Mouse (Mus musculus): ENCODE results near the gene Kcnj12. TPM values are rescaled to one million over a fixed set of nuclear protein-coding genes. Genes with fewer than 3 reads are reported as not detected.

Gene Kcnj12
- polyA plus RNA-seq (2016; fragmentation: Nextera tagmentation; extraction: Ambion mirVana), result 0.53 and 0.62 TPM in 2 replicates

GRCm38 (mm10) chr11:61022550-61023391, at the start of gene Kcnj12:
Kcnj12 (plus strand) TSS chr11:61022564.
- H3K4me1 ChIP-seq, result peaks cover 35% of the 10 kb centered on the region
- H3K27ac ChIP-seq (replicated peaks), result peak within 1 kb of the TSS; percentile 28; the same call in 1 of the 2 replicates
- H3K9me3 ChIP-seq (replicated peaks), result no peaks in the 10 kb centered on the region
- whole genome bisulfite sequencing, result under 1% methylated on average over 80 of the region's 81 CpGs
- peak within 1 kb of the TSS; percentile 68 for H3K4me3 ChIP-seq
- peaks cover 91% of the 10 kb centered on the region for H3K27me3 ChIP-seq (ENCODE audit: low read depth, poor library complexity, severe bottlenecking)
- H3K36me3 ChIP-seq, result no peaks in the 10 kb centered on the region
- DNase-seq (ENCODE audit: low spot score), result peak; percentile 36

- Histone ChIP-seq H3K4me3 (no peak overlapping the region), H3K9me3 (replicated peaks) (no peaks in the 10 kb centered on the region), H3K27ac (replicated peaks) (no peak overlapping the region), H3K4me1 (peaks cover 12% of the 10 kb centered on the region), H3K27me3 (ENCODE audit: low read depth, poor library complexity, severe bottlenecking) (no peaks in the 10 kb centered on the region), H3K36me3 (no peaks in the 10 kb centered on the region)
- 86% methylated on average over 11 of the region's 11 CpGs for WGBS
- no peak for DNase-seq (ENCODE audit: low spot score)
These were observed 47.3 kb upstream of the Kcnj12 start for GRCm38 (mm10) chr11:60975097-60975496.

GRCm38 (mm10) chr11:60976234-60976633, 46.1 kb upstream of the Kcnj12 start:
- Histone ChIP-seq H3K4me1 (peaks cover 12% of the 10 kb centered on the region), H3K9me3 (replicated peaks) (no peaks in the 10 kb centered on the region), H3K36me3 (no peaks in the 10 kb centered on the region), H3K4me3 (no peak overlapping the region), H3K27me3 (ENCODE audit: low read depth, poor library complexity, severe bottlenecking) (no peaks in the 10 kb centered on the region), H3K27ac (replicated peaks) (no peak overlapping the region)
- 73% methylated on average over 2 of the region's 2 CpGs for WGBS
- DNase-seq (ENCODE audit: low spot score), result no peak

- Histone ChIP-seq H3K4me3 (no peak overlapping the region), H3K4me1 (peaks cover 12% of the 10 kb centered on the region), H3K27ac (replicated peaks) (0 out of 2 replicates have a peak overlapping the region, but pooled peaks have one; percentile 4), H3K9me3 (replicated peaks) (no peaks in the 10 kb centered on the region), H3K27me3 (ENCODE audit: low read depth, poor library complexity, severe bottlenecking) (no peaks in the 10 kb centered on the region), H3K36me3 (no peaks in the 10 kb centered on the region)
- no peak for DNase-seq (ENCODE audit: low spot score)
- 12% methylated on average over 8 of the region's 8 CpGs for WGBS
These were observed 45.6 kb upstream of the Kcnj12 start for GRCm38 (mm10) chr11:60976742-60977141.

GRCm38 (mm10) chr11:60977153-60977552, 45.2 kb upstream of the Kcnj12 start:
- H3K4me3 ChIP-seq, result no peak overlapping the region
- peaks cover 15% of the 10 kb centered on the region for H3K4me1 ChIP-seq
- no peaks in the 10 kb centered on the region for H3K9me3 ChIP-seq (replicated peaks)
- no peak for DNase-seq (ENCODE audit: low spot score)
- H3K27ac ChIP-seq (replicated peaks), result 0 out of 2 replicates have a peak overlapping the region, but pooled peaks have one; percentile 4
- 52% methylated on average over 3 of the region's 3 CpGs for WGBS
- no peaks in the 10 kb centered on the region for H3K36me3 ChIP-seq
- no peaks in the 10 kb centered on the region for H3K27me3 ChIP-seq (ENCODE audit: low read depth, poor library complexity, severe bottlenecking)

- H3K9me3 ChIP-seq (replicated peaks), result no peaks in the 10 kb centered on the region
- no peak overlapping the region for H3K27ac ChIP-seq (replicated peaks)
- WGBS, result 77% methylated on average over 2 of the region's 2 CpGs
- peaks cover 16% of the 10 kb centered on the region for H3K4me1 ChIP-seq
- H3K27me3 ChIP-seq (ENCODE audit: low read depth, poor library complexity, severe bottlenecking), result no peaks in the 10 kb centered on the region
- no peaks in the 10 kb centered on the region for H3K36me3 ChIP-seq
- no peak overlapping the region for H3K4me3 ChIP-seq
- no peak for DNase-seq (ENCODE audit: low spot score)
These were observed 43.7 kb upstream of the Kcnj12 start for GRCm38 (mm10) chr11:60978658-60979057.

GRCm38 (mm10) chr11:60979788-60980187, 42.6 kb upstream of the Kcnj12 start:
- H3K36me3 ChIP-seq, result no peaks in the 10 kb centered on the region
- no peak for DNase-seq (ENCODE audit: low spot score)
- WGBS, result 92% methylated on average over 5 of the region's 5 CpGs

GRCm38 (mm10) chr11:60981693-60982486, 40.5 kb upstream of the Kcnj12 start:
- H3K27ac ChIP-seq (replicated peaks), result 0 out of 2 replicates have a peak overlapping the region, but pooled peaks have one; percentile 33
- no peak for DNase-seq (ENCODE audit: low spot score)
- no peak overlapping the region for H3K4me3 ChIP-seq
- H3K4me1 ChIP-seq, result peaks cover 14% of the 10 kb centered on the region
- H3K9me3 ChIP-seq (replicated peaks), result no peaks in the 10 kb centered on the region
- no peaks in the 10 kb centered on the region for H3K36me3 ChIP-seq
- no peaks in the 10 kb centered on the region for H3K27me3 ChIP-seq (ENCODE audit: low read depth, poor library complexity, severe bottlenecking)
- WGBS, result 77% methylated on average over 14 of the region's 14 CpGs

More at GRCm38 (mm10) chr11:60979788-60980187, 42.6 kb upstream of the Kcnj12 start:
- no peak overlapping the region for H3K4me3 ChIP-seq
- H3K4me1 ChIP-seq, result peaks cover 17% of the 10 kb centered on the region
- H3K27me3 ChIP-seq (ENCODE audit: low read depth, poor library complexity, severe bottlenecking), result no peaks in the 10 kb centered on the region
- no peaks in the 10 kb centered on the region for H3K9me3 ChIP-seq (replicated peaks)
- no peak overlapping the region for H3K27ac ChIP-seq (replicated peaks)

GRCm38 (mm10) chr11:60984912-60985558, 37.3 kb upstream of the Kcnj12 start:
- H3K27ac ChIP-seq (replicated peaks), result no peak overlapping the region
- H3K36me3 ChIP-seq, result no peaks in the 10 kb centered on the region
- no peak overlapping the region for H3K4me3 ChIP-seq
- DNase-seq (ENCODE audit: low spot score), result no peak
- H3K27me3 ChIP-seq (ENCODE audit: low read depth, poor library complexity, severe bottlenecking), result no peaks in the 10 kb centered on the region
- H3K9me3 ChIP-seq (replicated peaks), result no peaks in the 10 kb centered on the region
- peaks cover 8% of the 10 kb centered on the region for H3K4me1 ChIP-seq
- WGBS, result 65% methylated on average over 13 of the region's 13 CpGs

- Histone ChIP-seq H3K36me3 (no peaks in the 10 kb centered on the region), H3K27me3 (ENCODE audit: low read depth, poor library complexity, severe bottlenecking) (no peaks in the 10 kb centered on the region), H3K9me3 (replicated peaks) (no peaks in the 10 kb centered on the region), H3K4me3 (no peak overlapping the region), H3K27ac (replicated peaks) (no peak overlapping the region), H3K4me1 (no peaks in the 10 kb centered on the region)
- DNase-seq (ENCODE audit: low spot score), result no peak
- WGBS, result 83% methylated on average over 3 of the region's 3 CpGs
These were observed 31.9 kb upstream of the Kcnj12 start for GRCm38 (mm10) chr11:60990428-60990827.

GRCm38 (mm10) chr11:61002736-61003135, 19.6 kb upstream of the Kcnj12 start:
- WGBS, result 77% methylated on average over 8 of the region's 8 CpGs
- Histone ChIP-seq H3K4me1 (peaks cover 29% of the 10 kb centered on the region), H3K27ac (replicated peaks) (0 out of 2 replicates have a peak overlapping the region, but pooled peaks have one; percentile 18), H3K36me3 (no peaks in the 10 kb centered on the region), H3K27me3 (ENCODE audit: low read depth, poor library complexity, severe bottlenecking) (no peaks in the 10 kb centered on the region), H3K4me3 (no peak overlapping the region), H3K9me3 (replicated peaks) (no peaks in the 10 kb centered on the region)
- no peak for DNase-seq (ENCODE audit: low spot score)

GRCm38 (mm10) chr11:61004046-61004445, 18.3 kb upstream of the Kcnj12 start:
- no peak for DNase-seq (ENCODE audit: low spot score)
- WGBS, result 64% methylated on average over 4 of the region's 4 CpGs
- no peaks in the 10 kb centered on the region for H3K9me3 ChIP-seq (replicated peaks)
- H3K27me3 ChIP-seq (ENCODE audit: low read depth, poor library complexity, severe bottlenecking), result no peaks in the 10 kb centered on the region
- no peaks in the 10 kb centered on the region for H3K36me3 ChIP-seq
- H3K27ac ChIP-seq (replicated peaks), result peak overlapping the region; percentile 23
- peaks cover 29% of the 10 kb centered on the region for H3K4me1 ChIP-seq
- H3K4me3 ChIP-seq, result no peak overlapping the region

Measured in midbrain, embryonic 10.5 days (tissue).